Comparison of ENCODE assay signal across 8 mouse cellular contexts in the genomic region with DNA sequence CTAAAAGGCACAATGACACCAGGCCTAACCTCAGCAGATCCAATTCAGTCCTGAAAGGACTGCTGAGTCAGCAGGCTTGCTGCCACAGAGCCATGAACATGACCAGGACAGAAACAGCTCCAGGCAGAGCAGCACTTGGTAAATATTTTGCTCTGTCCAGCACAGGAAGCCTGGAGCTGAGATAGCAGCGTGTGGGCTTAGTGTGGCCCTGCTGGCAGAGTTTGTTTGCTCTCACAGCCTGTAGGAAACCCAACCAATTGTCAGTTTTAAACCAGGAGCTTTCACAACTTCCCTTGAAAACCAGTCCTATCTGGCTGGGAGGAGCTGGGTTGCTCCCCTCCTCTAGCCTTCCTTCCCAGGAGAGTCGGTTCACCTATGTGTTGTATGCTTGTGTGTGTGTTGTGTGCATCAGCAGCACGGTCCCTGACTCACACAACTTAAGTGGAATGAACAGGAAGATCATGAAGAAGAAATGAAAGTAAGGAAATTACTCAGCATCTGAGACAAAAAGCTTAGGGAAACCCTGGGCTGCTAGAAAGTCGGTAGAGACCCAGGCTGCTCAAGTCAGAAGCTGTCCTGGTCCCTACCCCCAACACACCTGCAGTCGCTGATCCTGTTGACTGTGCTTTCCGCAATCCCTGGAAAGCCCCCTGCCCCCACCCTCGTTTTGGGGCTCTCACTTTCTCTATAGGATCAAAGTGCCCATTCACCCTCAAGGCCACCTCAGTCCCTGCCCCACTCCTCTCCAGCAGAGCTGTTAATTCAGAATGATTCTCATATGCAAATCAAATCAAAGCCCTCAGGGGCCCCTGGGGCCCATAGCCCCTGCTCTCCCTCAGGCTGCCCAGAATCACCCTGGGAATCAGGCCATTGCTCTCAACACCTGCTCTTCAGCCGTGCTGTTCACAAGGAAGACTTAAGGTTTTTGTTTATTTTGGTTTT. TPM values are rescaled to one million over a fixed set of nuclear protein-coding genes. Genes with fewer than 3 reads are reported as not detected.
DNase-seq lines count a peak whose midpoint lies in the region; ATAC-seq lines count a peak whose summit lies in the region.

No protein-coding gene starts in this region.

- 0 out of 2 replicates have a peak overlapping the region, but pooled peaks have one; percentile 27 for H3K9ac ChIP-seq in hindbrain, embryonic 11.5 days (ENCODE audit: low read depth, low read length)
- no peak overlapping the region for H3K9ac ChIP-seq in hindbrain, embryonic 16.5 days (ENCODE audit: low read depth, low read length)
- H3K9ac ChIP-seq in kidney, embryonic 15.5 days = no peak overlapping the region

- peak; percentile 19 for DNase-seq in hindbrain, embryonic 11.5 days (ENCODE audit: low spot score)
- DNase-seq in adipocyte (ENCODE audit: low spot score) = peak; percentile 81
- no peak for DNase-seq in heart, embryonic 10.5 days (ENCODE audit: low spot score)
- DNase-seq in lung, postnatal 4 days = peak; percentile 19 to 48
- no peak for DNase-seq in testis, postnatal 14 days (ENCODE audit: low spot score)
- no peak for DNase-seq in right cerebral cortex, postnatal 25 days

- H3K4me3 ChIP-seq in hindbrain, embryonic 11.5 days (ENCODE audit: low read depth, low read length) = no peak overlapping the region
- H3K4me3 ChIP-seq in hindbrain, embryonic 16.5 days (ENCODE audit: low read length) = no peak overlapping the region
- peak overlapping the region; percentile 27 for H3K4me3 ChIP-seq in heart, embryonic 10.5 days
- no peak overlapping the region for H3K4me3 ChIP-seq in kidney, embryonic 15.5 days (replicated peaks)

- H3K27me3 ChIP-seq in hindbrain, embryonic 11.5 days (ENCODE audit: control insufficient read depth, insufficient read depth, low read length) = no peaks in the 10 kb centered on the region
- H3K27me3 ChIP-seq in hindbrain, embryonic 16.5 days (replicated peaks; ENCODE audit: control insufficient read depth, insufficient read depth, low read length) = no peaks in the 10 kb centered on the region
- H3K27me3 ChIP-seq in heart, embryonic 10.5 days (ENCODE audit: insufficient read depth, poor library complexity, severe bottlenecking) = no peaks in the 10 kb centered on the region
- H3K27me3 ChIP-seq in kidney, embryonic 15.5 days = no peaks in the 10 kb centered on the region

- H3K36me3 ChIP-seq in hindbrain, embryonic 11.5 days (ENCODE audit: control insufficient read depth, insufficient read depth, low read length) = no peaks in the 10 kb centered on the region
- no peaks in the 10 kb centered on the region for H3K36me3 ChIP-seq in hindbrain, embryonic 16.5 days (ENCODE audit: control insufficient read depth, insufficient read depth, low read length)
- no peaks in the 10 kb centered on the region for H3K36me3 ChIP-seq in heart, embryonic 10.5 days
- H3K36me3 ChIP-seq in kidney, embryonic 15.5 days = no peaks in the 10 kb centered on the region

- no peaks in the 10 kb centered on the region for H3K9me3 ChIP-seq in hindbrain, embryonic 11.5 days (ENCODE audit: control insufficient read depth, low read length)
- H3K9me3 ChIP-seq in hindbrain, embryonic 16.5 days (ENCODE audit: control insufficient read depth, low read length) = no peaks in the 10 kb centered on the region
- H3K9me3 ChIP-seq in heart, embryonic 10.5 days = no peaks in the 10 kb centered on the region
- no peaks in the 10 kb centered on the region for H3K9me3 ChIP-seq in kidney, embryonic 15.5 days (replicated peaks)

- 8% methylated on average over 8 of the region's 8 CpGs for WGBS in hindbrain, embryonic 11.5 days
- 6% methylated on average over 8 of the region's 8 CpGs for WGBS in hindbrain, embryonic 16.5 days
- WGBS in heart, embryonic 10.5 days = 5% methylated on average over 8 of the region's 8 CpGs
- WGBS in kidney, embryonic 15.5 days = 9% methylated on average over 8 of the region's 8 CpGs

- ATAC-seq in hindbrain, embryonic 11.5 days (ENCODE audit: low FRiP score) = peak; percentile 25; the same call in 1 of the 2 replicates
- ATAC-seq in hindbrain, embryonic 16.5 days = no peak
- no peak; the same call in 1 of the 2 replicates for ATAC-seq in kidney, embryonic 15.5 days (replicated peaks; ENCODE audit: low FRiP score)

- no peak overlapping the region for H3K27ac ChIP-seq in hindbrain, embryonic 11.5 days (ENCODE audit: low read depth, low read length)
- H3K27ac ChIP-seq in hindbrain, embryonic 16.5 days (ENCODE audit: low read depth, low read length) = no peak overlapping the region
- peak overlapping the region; percentile 71 for H3K27ac ChIP-seq in heart, embryonic 10.5 days
- peak overlapping the region; percentile 45 for H3K27ac ChIP-seq in kidney, embryonic 15.5 days

- H3K4me1 ChIP-seq in hindbrain, embryonic 11.5 days (replicated peaks; ENCODE audit: control insufficient read depth, insufficient read depth, low read length) = peaks cover 6% of the 10 kb centered on the region
- no peaks in the 10 kb centered on the region for H3K4me1 ChIP-seq in hindbrain, embryonic 16.5 days (ENCODE audit: control insufficient read depth, insufficient read depth, low read depth, low read length)
- peaks cover 18% of the 10 kb centered on the region for H3K4me1 ChIP-seq in heart, embryonic 10.5 days
- peaks cover 33% of the 10 kb centered on the region for H3K4me1 ChIP-seq in kidney, embryonic 15.5 days

- H3K4me2 ChIP-seq in hindbrain, embryonic 11.5 days (replicated peaks; ENCODE audit: low read depth, low read length) = no peak overlapping the region
- no peak overlapping the region for H3K4me2 ChIP-seq in hindbrain, embryonic 16.5 days (ENCODE audit: low read length)
- H3K4me2 ChIP-seq in kidney, embryonic 15.5 days = no peak overlapping the region

RNA-seq across cellular contexts. Expression of a gene that starts 9.7 kb away (rescaled TPM):
- 38.2 and 42.8 TPM in 2 replicates for polyA plus RNA-seq in hindbrain, embryonic 11.5 days (2014; fragmentation: Nextera tagmentation; extraction: Ambion mirVana)
- 25.0 and 27.1 TPM in 2 replicates for polyA plus RNA-seq in hindbrain, embryonic 16.5 days (2015; fragmentation: Nextera tagmentation; extraction: Ambion mirVana)
- polyA plus RNA-seq in heart, embryonic 10.5 days (2016; fragmentation: Nextera tagmentation; extraction: Ambion mirVana) = 35.6 and 36.1 TPM in 2 replicates
- polyA plus RNA-seq in kidney, embryonic 15.5 days (2015; fragmentation: Nextera tagmentation; extraction: Ambion mirVana) = 40.0 and 40.6 TPM in 2 replicates

RNA-seq across cellular contexts. Expression of a gene that starts 22.0 kb away (rescaled TPM):
- 350 and 354 TPM in 2 replicates for polyA plus RNA-seq in hindbrain, embryonic 11.5 days (2014; fragmentation: Nextera tagmentation; extraction: Ambion mirVana)
- polyA plus RNA-seq in hindbrain, embryonic 16.5 days (2015; fragmentation: Nextera tagmentation; extraction: Ambion mirVana) = 233 and 244 TPM in 2 replicates
- polyA plus RNA-seq in heart, embryonic 10.5 days (2016; fragmentation: Nextera tagmentation; extraction: Ambion mirVana) = 336 and 390 TPM in 2 replicates
- 483 and 529 TPM in 2 replicates for polyA plus RNA-seq in kidney, embryonic 15.5 days (2015; fragmentation: Nextera tagmentation; extraction: Ambion mirVana)

RNA-seq across cellular contexts. Expression of a gene that starts 44.2 kb away (rescaled TPM):
- polyA plus RNA-seq in hindbrain, embryonic 11.5 days (2014; fragmentation: Nextera tagmentation; extraction: Ambion mirVana) = 60.6 and 62.5 TPM in 2 replicates
- polyA plus RNA-seq in hindbrain, embryonic 16.5 days (2015; fragmentation: Nextera tagmentation; extraction: Ambion mirVana) = 60.6 and 67.1 TPM in 2 replicates
- 50.8 and 67.8 TPM in 2 replicates for polyA plus RNA-seq in heart, embryonic 10.5 days (2016; fragmentation: Nextera tagmentation; extraction: Ambion mirVana)
- polyA plus RNA-seq in kidney, embryonic 15.5 days (2015; fragmentation: Nextera tagmentation; extraction: Ambion mirVana) = 52.6 and 52.7 TPM in 2 replicates

RNA-seq across cellular contexts. Expression of a gene that starts 58.8 kb away (rescaled TPM):
- 143 and 150 TPM in 2 replicates for polyA plus RNA-seq in hindbrain, embryonic 11.5 days (2014; fragmentation: Nextera tagmentation; extraction: Ambion mirVana)
- polyA plus RNA-seq in hindbrain, embryonic 16.5 days (2015; fragmentation: Nextera tagmentation; extraction: Ambion mirVana) = 225 and 229 TPM in 2 replicates
- 105 and 134 TPM in 2 replicates for polyA plus RNA-seq in heart, embryonic 10.5 days (2016; fragmentation: Nextera tagmentation; extraction: Ambion mirVana)
- polyA plus RNA-seq in kidney, embryonic 15.5 days (2015; fragmentation: Nextera tagmentation; extraction: Ambion mirVana) = 120 and 131 TPM in 2 replicates

Comparison
In these comparisons a context has a peak if more than half of its experiments do, and no peak if none do; other contexts are left out.
1. DNase-seq: peak in hindbrain, embryonic 11.5 days (single experiment), adipocyte (single experiment) and lung, postnatal 4 days (2 of 2); none in heart, embryonic 10.5 days (single experiment), testis, postnatal 14 days (single experiment) and right cerebral cortex, postnatal 25 days (single experiment).
2. H3K27ac ChIP-seq: peak in heart, embryonic 10.5 days (single experiment) and kidney, embryonic 15.5 days (single experiment); none in hindbrain, embryonic 11.5 days (single experiment) and hindbrain, embryonic 16.5 days (single experiment).